Mouse (Mus musculus) MEL (cell line): ENCODE measurements around the gene Ints7. TPM values are rescaled to one million over a fixed set of nuclear protein-coding genes. Genes with fewer than 3 reads are reported as not detected.

Experiments
- DNase-seq: peaks from one replicate; pipeline ENCODE4 v3.0.0; 2011; ENCODE audit warnings: low read depth, low spot score
- H3K27ac ChIP-seq: 2 replicates; pipeline ENCODE4 v1.5.1; 2012; ENCODE audit warnings: low read depth, mild to moderate bottlenecking, control low read depth, low read length, moderate library complexity; ENCODE audit not compliant: control insufficient read depth
- H3K27me3 ChIP-seq, 2 experiments: fragments of 150-350 bp in 1 of 2; sonication (generic) in 1 of 2; 2 replicates each; pipeline ENCODE4 v1.6.1; 2012; ENCODE audit warnings: low read length in 2 of 2, mild to moderate bottlenecking in 2 of 2, improper control_type of control experiment in 1 of 2, moderate library complexity in 1 of 2; ENCODE audit not compliant: insufficient read depth in 2 of 2, control insufficient read depth in 1 of 2
- H3K36me3 ChIP-seq, 2 experiments: 2 replicates each; pipeline ENCODE4 v1.6.1; 2012 to 2014; ENCODE audit warnings: low read length in 2 of 2, improper control_type of control experiment in 1 of 2, inconsistent platforms in 1 of 2, mild to moderate bottlenecking in 1 of 2; ENCODE audit not compliant: insufficient read depth in 2 of 2, control insufficient read depth in 1 of 2
- H3K4me1 ChIP-seq, 2 experiments: fragments of 150-350 bp in 1 of 2; sonication (generic) in 1 of 2; 2 replicates each; pipeline ENCODE4 v1.6.1; 2012; ENCODE audit warnings: low read length in 2 of 2, improper control_type of control experiment in 1 of 2, mild to moderate bottlenecking in 1 of 2; ENCODE audit not compliant: insufficient read depth in 2 of 2, control insufficient read depth in 1 of 2
- H3K4me3 ChIP-seq, 2 experiments: fragments of 150-350 bp in 1 of 2; sonication (generic) in 1 of 2; 2 replicates each; pipeline ENCODE4 v1.5.1; 2012; ENCODE audit warnings: low read depth in 2 of 2, low read length in 2 of 2, mild to moderate bottlenecking in 2 of 2, moderate library complexity in 2 of 2, control low read depth in 1 of 2, improper control_type of control experiment in 1 of 2; ENCODE audit not compliant: control insufficient read depth in 1 of 2, insufficient read depth in 1 of 2
- H3K79me2 ChIP-seq: 2 replicates; pipeline ENCODE4 v1.6.1; 2012; ENCODE audit warnings: mild to moderate bottlenecking, low read length, moderate library complexity; ENCODE audit not compliant: control insufficient read depth, poor library complexity, insufficient read depth
- H3K9ac ChIP-seq: 2 replicates; pipeline ENCODE4 v1.6.1; 2012; ENCODE audit warnings: low read depth, mild to moderate bottlenecking, control low read depth, low read length, moderate library complexity; ENCODE audit not compliant: control insufficient read depth, poor library complexity, severe bottlenecking
- H3K9me3 ChIP-seq: fragments of 150-350 bp; sonication (generic); replicated peaks from 2 replicates; pipeline ENCODE4 v1.6.1; 2012; ENCODE audit warnings: mild to moderate bottlenecking, low read length, improper control_type of control experiment, moderate library complexity; ENCODE audit not compliant: insufficient read depth
- CHD1 ChIP-seq: IDR thresholded peaks from 2 replicates; pipeline ENCODE4 v1.6.1; 2012; ENCODE audit warnings: low read depth, mild to moderate bottlenecking, inconsistent platforms, low read length, improper control_type of control experiment
- CTCF ChIP-seq, 3 experiments: IDR thresholded peaks in 2 of 3; conservative IDR thresholded peaks in 1 of 3; 2 replicates each; pipeline ENCODE4 v1.5.1; 2011 to 2012; ENCODE audit warnings: low read length in 3 of 3, low read depth in 2 of 3, mild to moderate bottlenecking in 2 of 3, improper control_type of control experiment in 1 of 3, inconsistent platforms in 1 of 3, mixed read lengths in 1 of 3, moderate library complexity in 1 of 3; ENCODE audit not compliant: control insufficient read depth in 1 of 3, insufficient read depth in 1 of 3, poor library complexity in 1 of 3, severe bottlenecking in 1 of 3
- GABPA ChIP-seq: IDR thresholded peaks from 2 replicates; pipeline ENCODE4 v1.6.1; 2012; ENCODE audit warnings: low read depth, mild to moderate bottlenecking, inconsistent platforms, low read length, improper control_type of control experiment, moderate library complexity
- GATA1 ChIP-seq: IDR thresholded peaks from 2 replicates; pipeline ENCODE4 v1.6.1; 2011; ENCODE audit warnings: low read depth, low read length, improper control_type of control experiment
- HCFC1 ChIP-seq: IDR thresholded peaks from 2 replicates; pipeline ENCODE4 v1.6.1; 2012; ENCODE audit warnings: low read depth, mild to moderate bottlenecking, inconsistent platforms, low read length, improper control_type of control experiment, moderate library complexity
- MAFK ChIP-seq: IDR thresholded peaks from 2 replicates; pipeline ENCODE4 v1.6.1; 2011; ENCODE audit warnings: low read depth, mild to moderate bottlenecking, low read length, improper control_type of control experiment, borderline replicate concordance
- MAX ChIP-seq: IDR thresholded peaks from 2 replicates; pipeline ENCODE4 v1.6.1; 2011; ENCODE audit warnings: low read length, improper control_type of control experiment
- MAZ ChIP-seq: IDR thresholded peaks from 2 replicates; pipeline ENCODE4 v1.6.1; 2012; ENCODE audit warnings: low read depth, mild to moderate bottlenecking, inconsistent platforms, low read length, improper control_type of control experiment
- MEF2A ChIP-seq: IDR thresholded peaks from 2 replicates; pipeline ENCODE4 v1.6.1; 2014; ENCODE audit warnings: low read depth, mild to moderate bottlenecking, inconsistent platforms, low read length, improper control_type of control experiment; ENCODE audit not compliant: poor library complexity, insufficient replicate concordance, severe bottlenecking; ENCODE audit errors: extremely low read depth
- MXI1 ChIP-seq: IDR thresholded peaks from 2 replicates; pipeline ENCODE4 v1.6.1; 2011; ENCODE audit warnings: mild to moderate bottlenecking, low read depth, low read length, improper control_type of control experiment
- NELFE ChIP-seq: IDR thresholded peaks from 2 replicates; pipeline ENCODE4 v1.6.1; 2011; ENCODE audit warnings: low read depth, low read length, improper control_type of control experiment
- POLR2AphosphoS2 ChIP-seq: IDR thresholded peaks from 2 replicates; pipeline ENCODE4 v1.6.1; 2011; ENCODE audit warnings: low read length, improper control_type of control experiment
- RAD21 ChIP-seq: IDR thresholded peaks from 2 replicates; pipeline ENCODE4 v1.6.1; 2011; ENCODE audit warnings: mild to moderate bottlenecking, low read depth, low read length, improper control_type of control experiment
- RCOR1 ChIP-seq: IDR thresholded peaks from 2 replicates; pipeline ENCODE4 v1.6.1; 2012; ENCODE audit warnings: low read depth, mild to moderate bottlenecking, inconsistent platforms, low read length, improper control_type of control experiment
- TBP ChIP-seq: IDR thresholded peaks from 2 replicates; pipeline ENCODE4 v1.8.0; 2011; ENCODE audit warnings: low read depth, low read length, improper control_type of control experiment
- USF1 ChIP-seq: IDR thresholded peaks from 2 replicates; pipeline ENCODE4 v1.6.1; 2014; ENCODE audit warnings: low read depth, mild to moderate bottlenecking, inconsistent platforms, low read length, improper control_type of control experiment, moderate library complexity
- ZKSCAN1 ChIP-seq: IDR thresholded peaks from 2 replicates; pipeline ENCODE4 v1.6.1; 2012; ENCODE audit warnings: low read depth, mild to moderate bottlenecking, inconsistent platforms, low read length, improper control_type of control experiment, moderate library complexity
- ZMIZ1 ChIP-seq: IDR thresholded peaks from 2 replicates; pipeline ENCODE4 v1.6.1; 2012; ENCODE audit warnings: low read depth, mild to moderate bottlenecking, inconsistent platforms, low read length, improper control_type of control experiment, moderate library complexity
- polyA plus RNA-seq, 2 experiments: library from polyadenylated mRNA; stranded (reverse) in 1 of 2; unstranded in 1 of 2; fragments of >175 nt in 1 of 2; fragments of >200 nt in 1 of 2; gene quantifications; 2 replicates each; pipeline versions ENCODE4 v1.2.1 to v1.2.4; 2012; ENCODE audit warnings: low replicate concordance in 2 of 2, low read depth in 1 of 2; ENCODE audit not compliant: insufficient read length in 2 of 2, insufficient read depth in 1 of 2, missing spikeins in 1 of 2
- total RNA-seq: library from RNA; depleted of rRNA; stranded (reverse); fragments of 300-350 nt; gene quantifications from 2 replicates; pipeline ENCODE4 v1.2.3, GENCODE M21; 2012

Ints7 gene
- total and polyA plus RNA-seq, 3 experiments = 44.2 to 84.5 (median 83.5) TPM

GRCm38 (mm10) chr1:191575458-191576247 is at the start of gene Ints7, which contains the start of gene Dtl (continued):
- peak; percentile 74 for TF ChIP-seq HCFC1
- peak; percentile 96 for TF ChIP-seq NELFE
- TF ChIP-seq ZKSCAN1 = no peak
- peak; percentile 73 for TF ChIP-seq TBP
- TF ChIP-seq MAFK = no peak

GRCm38 (mm10) chr1:191527089-191527488 is 48.3 kb upstream of the Ints7 start:
- Histone ChIP-seq H3K4me3 (no peak overlapping the region), H3K36me3 (peaks cover 0 to 3% of the 10 kb centered on the region in 2 experiments; a peak in 2 of 4 replicates)
- TF ChIP-seq RAD21 = no peak
- TF ChIP-seq ZKSCAN1 = no peak
- TF ChIP-seq CTCF (IDR thresholded peaks at IDR 0.05 in 2 of 3, conservative IDR thresholded peaks at IDR 0.05 in 1 of 3; ENCODE audit: control insufficient read depth in 1 of 3, insufficient read depth in 1 of 3, low read depth in 2 of 3, low read length in 3 of 3, poor library complexity in 1 of 3, severe bottlenecking in 1 of 3) = no peak
- no peak for TF ChIP-seq GABPA
- TF ChIP-seq POLR2AphosphoS2 = no peak
- no peak for TF ChIP-seq MAX
- TF ChIP-seq RCOR1 = no peak
- no peak for TF ChIP-seq MEF2A
- no peak for TF ChIP-seq ZMIZ1
- no peak for TF ChIP-seq CHD1
- TF ChIP-seq, all 39 proteins: peak for 0

GRCm38 (mm10) chr1:191527921-191528612 is 47.4 kb upstream of the Ints7 start:
- H3K4me1 ChIP-seq = no peaks in the 10 kb centered on the region; a peak in 1 of 4 replicates
- H3K9ac ChIP-seq = no peak overlapping the region
- no peaks in the 10 kb centered on the region for H3K79me2 ChIP-seq
- DNase-seq = peak; percentile 35
- no peaks in the 10 kb centered on the region for H3K27me3 ChIP-seq
- H3K27ac ChIP-seq = no peak overlapping the region
- no peaks in the 10 kb centered on the region for H3K9me3 ChIP-seq
- no peak overlapping the region for H3K4me3 ChIP-seq
- no peak for TF ChIP-seq MXI1
- TF ChIP-seq RCOR1 = peak; percentile 49; the same call in 1 of the 2 replicates
- peak; percentile 34; the same call in 1 of the 2 replicates for TF ChIP-seq GATA1
- no peak for TF ChIP-seq MAZ
- no peak for TF ChIP-seq USF1
- H3K36me3 ChIP-seq = peaks cover 0 to 3% of the 10 kb centered on the region in 2 experiments; a peak in 2 of 4 replicates

More at GRCm38 (mm10) chr1:191527089-191527488, 48.3 kb upstream of the Ints7 start:
- no peaks in the 10 kb centered on the region for H3K27me3 ChIP-seq
- H3K4me1 ChIP-seq = no peaks in the 10 kb centered on the region; a peak in 1 of 4 replicates
- H3K9ac ChIP-seq = no peak overlapping the region
- DNase-seq = peak; percentile 58
- no peak overlapping the region for H3K27ac ChIP-seq
- no peaks in the 10 kb centered on the region for H3K9me3 ChIP-seq
- H3K79me2 ChIP-seq = no peaks in the 10 kb centered on the region
